Mouse (Mus musculus) lung, embryonic 16.5 days (tissue): ENCODE measurements around the gene Prss22. TPM values are rescaled to one million over a fixed set of nuclear protein-coding genes. Genes with fewer than 3 reads are reported as not detected.

Experiments used
- microRNA-seq: library from miRNA; unstranded; fragments of <30 nt; microRNA quantifications from one replicate; pipeline ENCODE4, GENCODE M21; 2016
- polyA plus RNA-seq: library from polyadenylated mRNA; unstranded; fragments of >200 nt; fragmentation: Nextera tagmentation; extraction: Ambion mirVana; gene quantifications from 2 replicates; pipeline ENCODE4 v1.2.1, GENCODE M21; 2015

The Prss22 gene
- polyA plus RNA-seq, 1 experiment from 2014 or later: 1.5 TPM

Small RNA genes within 50 kb of the gene (microRNA-seq; reads per million reads assigned to microRNA genes)
- not detected for gene Gm27700

Other genes with a start within 250 kb of the Prss22 start
- gene Flywch1, start 226.5 kb downstream of the Prss22 start, polyA plus RNA-seq: 61.3 and 65.2 TPM in 2 replicates
- gene Flywch2, start 212.0 kb downstream of the Prss22 start, polyA plus RNA-seq: 29.0 and 31.4 TPM in 2 replicates
- gene Srrm2, start 207.6 kb downstream of the Prss22 start, polyA plus RNA-seq: 411 and 414 TPM in 2 replicates
- 980 and 1,001 TPM in 2 replicates for gene Elob, start 169.0 kb downstream of the Prss22 start, polyA plus RNA-seq
- not detected in 2 replicates for gene Prss33, start 162.0 kb downstream of the Prss22 start, polyA plus RNA-seq
- 0.41 TPM in 1 of 2 replicates, not detected in the other for gene Prss32, start 154.2 kb downstream of the Prss22 start, polyA plus RNA-seq
- gene Prss41, start 153.9 kb downstream of the Prss22 start, polyA plus RNA-seq: 0.75 and 0.99 TPM in 2 replicates
- not detected in 2 replicates for gene Prss21, start 130.0 kb downstream of the Prss22 start, polyA plus RNA-seq
- not detected in 2 replicates for gene Dcpp1, start 117.2 kb downstream of the Prss22 start, polyA plus RNA-seq
- not detected in 2 replicates for gene Dcpp2, start 117.2 kb downstream of the Prss22 start, polyA plus RNA-seq
- gene Dcpp3, start 80.6 kb downstream of the Prss22 start, polyA plus RNA-seq: 0.88 and 2.0 TPM in 2 replicates
- not detected in 2 replicates for gene Sbp, start 56.4 kb downstream of the Prss22 start, polyA plus RNA-seq
- gene Sbpl, start 42.8 kb downstream of the Prss22 start, polyA plus RNA-seq: not detected in 2 replicates
- 0.14 TPM in 1 of 2 replicates, not detected in the other for gene Prss30, start 17.5 kb downstream of the Prss22 start, polyA plus RNA-seq
- gene Prss27, start 40.0 kb upstream of the Prss22 start, polyA plus RNA-seq: 0.11 and 0.28 TPM in 2 replicates
- 53.1 and 59.4 TPM in 2 replicates for gene Kctd5, start 75.4 kb upstream of the Prss22 start, polyA plus RNA-seq
- gene Pdpk1, start 152.8 kb upstream of the Prss22 start, polyA plus RNA-seq: 33.1 and 34.9 TPM in 2 replicates
- 30.8 TPM in 2 replicates for gene Amdhd2, start 165.7 kb upstream of the Prss22 start, polyA plus RNA-seq
- 462 and 486 TPM in 2 replicates for gene Atp6v0c, start 171.6 kb upstream of the Prss22 start, polyA plus RNA-seq
- gene Tbc1d24, start 207.5 kb upstream of the Prss22 start, polyA plus RNA-seq: 4.6 and 6.4 TPM in 2 replicates
- 3.3 and 3.8 TPM in 2 replicates for gene Ntn3, start 211.4 kb upstream of the Prss22 start, polyA plus RNA-seq
- gene Tedc2, start 222.8 kb upstream of the Prss22 start, polyA plus RNA-seq: 11.3 and 13.0 TPM in 2 replicates